Mouse (Mus musculus): Measurements from ENCODE around the gene Kdelr1. TPM values are rescaled to one million over a fixed set of nuclear protein-coding genes. Genes with fewer than 3 reads are reported as not detected.

Kdelr1 gene
- polyA plus RNA-seq, 1 experiment, result 132 TPM

- Histone ChIP-seq H3ac (ENCODE audit: control insufficient read depth, insufficient read length) (peak overlapping the region; percentile 50), H3K4me2 (ENCODE audit: low read depth) (peak overlapping the region; percentile 99), H3K27me3 (ENCODE audit: control insufficient read depth, insufficient read depth, insufficient read length) (no peaks in the 10 kb centered on the region), H3K79me2 (ENCODE audit: control insufficient read depth, insufficient read depth) (peaks cover 15% of the 10 kb centered on the region), H3K4me3 (peak overlapping the region; percentile 54), H3K36me3 (ENCODE audit: control insufficient read depth, insufficient read depth) (no peaks in the 10 kb centered on the region)
- TF ChIP-seq TCF3 (IDR thresholded peaks at IDR 0.05; ENCODE audit: insufficient read length, low read depth) (no peak), POLR2AphosphoS2 (IDR thresholded peaks at IDR 0.05; ENCODE audit: insufficient read length, low read depth) (peak; percentile 66), POLR2A (IDR thresholded peaks at IDR 0.05; ENCODE audit: insufficient read length, low read depth) (peak; percentile 55), MYOG (IDR thresholded peaks at IDR 0.05; ENCODE audit: control insufficient read depth in 1 of 3, insufficient read depth in 1 of 3, insufficient read length in 2 of 3, low read depth in 2 of 3) (no peak), TCF12 (IDR thresholded peaks at IDR 0.05; ENCODE audit: insufficient read depth, poor library complexity, severe bottlenecking) (no peak), REST (IDR thresholded peaks at IDR 0.05; ENCODE audit: insufficient read depth, insufficient read length) (no peak), USF1 (IDR thresholded peaks at IDR 0.05; ENCODE audit: low read depth) (no peak), MAX (IDR thresholded peaks at IDR 0.05; ENCODE audit: low read depth) (no peak)
Measured at GRCm38 (mm10) chr7:45920583-45921241, 48.1 kb downstream of the Kdelr1 start.

- peaks cover 15% of the 10 kb centered on the region for H3K79me2 ChIP-seq (ENCODE audit: control insufficient read depth, insufficient read depth)
- no peak for TF ChIP-seq TCF3 (IDR thresholded peaks at IDR 0.05; ENCODE audit: insufficient read length, low read depth)
- no peak for TF ChIP-seq SRF (IDR thresholded peaks at IDR 0.05; ENCODE audit: control insufficient read depth, insufficient read length, low read depth)
- no peak for TF ChIP-seq CEBPB (IDR thresholded peaks at IDR 0.05; ENCODE audit: insufficient read depth, poor library complexity, severe bottlenecking)
- peak; percentile 36 for TF ChIP-seq POLR2A (IDR thresholded peaks at IDR 0.05; ENCODE audit: insufficient read length, low read depth)
- TF ChIP-seq POLR2AphosphoS2 (IDR thresholded peaks at IDR 0.05; ENCODE audit: insufficient read length, low read depth), result peak; percentile 9
- no peak for TF ChIP-seq MAX (IDR thresholded peaks at IDR 0.05; ENCODE audit: low read depth)
- no peak for TF ChIP-seq REST (IDR thresholded peaks at IDR 0.05; ENCODE audit: insufficient read depth, insufficient read length)
- no peak for TF ChIP-seq MYOG (IDR thresholded peaks at IDR 0.05; ENCODE audit: control insufficient read depth in 1 of 3, insufficient read depth in 1 of 3, insufficient read length in 2 of 3, low read depth in 2 of 3)
- peaks cover 3% of the 10 kb centered on the region for H3K36me3 ChIP-seq (ENCODE audit: control insufficient read depth, insufficient read depth)
- peak within 1 kb of the TSS; percentile 99 for H3K4me2 ChIP-seq (ENCODE audit: low read depth)
- H3K4me3 ChIP-seq, result peak within 1 kb of the TSS; percentile 54
- H3K27me3 ChIP-seq (ENCODE audit: control insufficient read depth, insufficient read depth, insufficient read length), result no peaks in the 10 kb centered on the region
- H3ac ChIP-seq (ENCODE audit: control insufficient read depth, insufficient read length), result peak within 1 kb of the TSS; percentile 50
Measured at GRCm38 (mm10) chr7:45921242-45921621, 48.7 kb downstream of the Kdelr1 start, which contains the start of gene Emp3. Gene Emp3 (minus strand): TSS chr7:45921404.

GRCm38 (mm10) chr7:45921950-45922600, 49.5 kb downstream of the Kdelr1 start:
- TF ChIP-seq POLR2A (IDR thresholded peaks at IDR 0.05; ENCODE audit: insufficient read length, low read depth) (peak; percentile 17), MYOD1 (IDR thresholded peaks at IDR 0.05; ENCODE audit: control insufficient read depth in 1 of 3, insufficient read length in 2 of 3, low read depth in 2 of 3) (peak in 1 of 3 experiments; percentile 13), TCF12 (IDR thresholded peaks at IDR 0.05; ENCODE audit: insufficient read depth, poor library complexity, severe bottlenecking) (no peak)
- Histone ChIP-seq H3K4me2 (ENCODE audit: low read depth) (peak overlapping the region; percentile 99), H3K4me3 (peak overlapping the region; percentile 54), H3K36me3 (ENCODE audit: control insufficient read depth, insufficient read depth) (peaks cover 7% of the 10 kb centered on the region), H3K79me2 (ENCODE audit: control insufficient read depth, insufficient read depth) (peaks cover 15% of the 10 kb centered on the region), H3ac (ENCODE audit: control insufficient read depth, insufficient read length) (no peak overlapping the region), H3K27me3 (ENCODE audit: control insufficient read depth, insufficient read depth, insufficient read length) (no peaks in the 10 kb centered on the region)

- H3ac ChIP-seq (ENCODE audit: control insufficient read depth, insufficient read length), result no peak overlapping the region
- peak overlapping the region; percentile 99 for H3K4me2 ChIP-seq (ENCODE audit: low read depth)
- H3K4me3 ChIP-seq, result peak overlapping the region; percentile 19
- H3K27me3 ChIP-seq (ENCODE audit: control insufficient read depth, insufficient read depth, insufficient read length), result no peaks in the 10 kb centered on the region
- H3K79me2 ChIP-seq (ENCODE audit: control insufficient read depth, insufficient read depth), result peaks cover 15% of the 10 kb centered on the region
- peak; percentile 46 for TF ChIP-seq MAX (IDR thresholded peaks at IDR 0.05; ENCODE audit: low read depth)
- peak; percentile 78 for TF ChIP-seq USF1 (IDR thresholded peaks at IDR 0.05; ENCODE audit: low read depth)
- TF ChIP-seq POLR2A (IDR thresholded peaks at IDR 0.05; ENCODE audit: insufficient read length, low read depth), result peak; percentile 82
- peak in 2 of 3 experiments; percentile 54 to 60 for TF ChIP-seq MYOD1 (IDR thresholded peaks at IDR 0.05; ENCODE audit: control insufficient read depth in 1 of 3, insufficient read length in 2 of 3, low read depth in 2 of 3)
- TF ChIP-seq TCF12 (IDR thresholded peaks at IDR 0.05; ENCODE audit: insufficient read depth, poor library complexity, severe bottlenecking), result no peak
- no peak for TF ChIP-seq E2F4 (IDR thresholded peaks at IDR 0.05; ENCODE audit: insufficient read depth)
- TF ChIP-seq TCF3 (IDR thresholded peaks at IDR 0.05; ENCODE audit: insufficient read length, low read depth), result no peak
- no peak for TF ChIP-seq CEBPB (IDR thresholded peaks at IDR 0.05; ENCODE audit: insufficient read depth, poor library complexity, severe bottlenecking)
- TF ChIP-seq REST (IDR thresholded peaks at IDR 0.05; ENCODE audit: insufficient read depth, insufficient read length), result no peak
- no peak for TF ChIP-seq POLR2AphosphoS2 (IDR thresholded peaks at IDR 0.05; ENCODE audit: insufficient read length, low read depth)
- TF ChIP-seq MYOG (IDR thresholded peaks at IDR 0.05; ENCODE audit: control insufficient read depth in 1 of 3, insufficient read depth in 1 of 3, insufficient read length in 2 of 3, low read depth in 2 of 3), result peak in 1 of 3 experiments; percentile 64
- H3K36me3 ChIP-seq (ENCODE audit: control insufficient read depth, insufficient read depth), result peaks cover 13% of the 10 kb centered on the region
Measured at GRCm38 (mm10) chr7:45922928-45923761, 50.6 kb downstream of the Kdelr1 start.

Data from myocyte (in vitro differentiated cells).